Mouse (Mus musculus): Measurements from ENCODE around the gene 1110008L16Rik. TPM values are rescaled to one million over a fixed set of nuclear protein-coding genes. Genes with fewer than 3 reads are reported as not detected.

1110008L16Rik gene
- polyA plus RNA-seq, 1 experiment from 2014 or later: 15.0 TPM

- no peaks in the 10 kb centered on the region for H3K27me3 ChIP-seq (ENCODE audit: insufficient read depth, low read length)
- ATAC-seq (replicated peaks; ENCODE audit: low FRiP score, low read depth): no peak
- WGBS: 44% methylated on average over 11 of the region's 11 CpGs
- peaks cover 15% of the 10 kb centered on the region for H3K36me3 ChIP-seq (ENCODE audit: insufficient read depth, low read length)
- no peaks in the 10 kb centered on the region for H3K9me3 ChIP-seq (replicated peaks; ENCODE audit: low read length)
- H3K9ac ChIP-seq (ENCODE audit: low read depth, low read length): peak overlapping the region; percentile 62
- H3K4me1 ChIP-seq (replicated peaks; ENCODE audit: insufficient read depth, low read length): 0 out of 2 replicates have a peak, but pooled peaks cover 12% of the 10 kb centered on the region
- TF ChIP-seq CTCF (IDR thresholded peaks at IDR 0.05; ENCODE audit: low read depth): no peak
- peak overlapping the region; percentile 56 for H3K4me3 ChIP-seq (replicated peaks; ENCODE audit: low read depth, low read length)
- H3K27ac ChIP-seq: peak overlapping the region; percentile 92
- peak overlapping the region; percentile 64 for H3K4me2 ChIP-seq (ENCODE audit: low read length)
- peak; percentile 51 for DNase-seq (ENCODE audit: low spot score)
Measured at GRCm38 (mm10) chr12:55301472-55302300, 2.3 kb downstream of the 1110008L16Rik start.

DNA sequence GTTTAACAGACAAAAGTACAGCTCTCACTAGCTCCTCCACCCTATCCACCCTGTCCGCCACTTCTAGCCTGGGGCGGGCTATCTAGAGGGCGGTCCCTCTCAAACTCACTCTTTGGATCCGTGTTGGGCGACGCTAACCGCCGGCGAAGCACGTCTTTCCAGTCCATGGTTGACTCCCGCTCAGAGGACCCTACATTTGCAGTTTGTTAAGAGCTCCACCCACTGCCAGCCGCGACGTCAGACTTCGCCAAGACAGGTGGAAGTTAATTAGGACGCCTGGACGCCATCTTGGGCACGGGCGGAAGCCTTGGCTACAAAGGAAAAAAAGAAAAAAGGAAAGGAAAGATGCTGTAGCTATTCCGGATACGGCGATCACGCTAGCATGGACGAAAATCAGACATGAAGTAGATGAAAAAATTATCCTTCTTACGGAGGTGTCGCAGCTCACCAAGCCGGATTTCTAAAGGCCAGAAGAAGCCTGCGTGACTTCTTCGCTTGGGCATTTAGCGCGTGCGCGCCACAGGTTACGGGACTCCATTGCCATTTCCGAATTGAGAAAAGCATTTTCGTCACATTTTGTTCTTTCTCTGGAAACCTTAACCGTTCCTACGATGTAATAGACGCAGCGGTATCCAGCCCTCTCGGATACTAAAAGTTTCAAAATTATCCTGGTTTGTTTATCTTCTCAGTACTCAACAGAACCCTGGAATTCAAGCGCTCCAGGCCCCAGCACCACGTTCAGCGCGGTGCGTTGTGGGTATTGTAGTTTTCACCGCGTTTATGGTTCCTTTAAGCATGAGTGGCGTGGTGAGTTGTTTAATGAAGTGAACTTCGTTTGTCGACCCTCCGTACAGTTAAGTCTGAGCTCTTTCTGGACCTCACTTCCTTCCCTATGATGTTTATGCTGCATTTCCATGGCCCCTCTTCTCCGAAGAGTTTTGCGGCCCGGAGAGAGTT is 3.4 kb downstream of the 1110008L16Rik start, which contains the start of gene Ppp2r3c:
Ppp2r3c (minus strand) TSS at position 514 of the 957 bp plus-strand sequence.
- peak within 1 kb of the TSS; percentile 56 for H3K4me3 ChIP-seq (replicated peaks; ENCODE audit: low read depth, low read length)
- H3K27me3 ChIP-seq (ENCODE audit: insufficient read depth, low read length): no peaks in the 10 kb centered on the region
- H3K9ac ChIP-seq (ENCODE audit: low read depth, low read length): peak within 1 kb of the TSS; percentile 62
- peaks cover 7% of the 10 kb centered on the region; the same call in 1 of the 2 replicates for H3K36me3 ChIP-seq (ENCODE audit: insufficient read depth, low read length)
- H3K27ac ChIP-seq: peak within 1 kb of the TSS; percentile 92
- under 1% methylated on average over 55 of the region's 55 CpGs for WGBS
- H3K4me2 ChIP-seq (ENCODE audit: low read length): peak within 1 kb of the TSS; percentile 64
- 0 out of 2 replicates have a peak, but pooled peaks have one; percentile 9 for TF ChIP-seq CTCF (IDR thresholded peaks at IDR 0.05; ENCODE audit: low read depth)
- ATAC-seq (replicated peaks; ENCODE audit: low FRiP score, low read depth) (peak; percentile 91), DNase-seq (ENCODE audit: low spot score) (peak; percentile 98)
- H3K4me1 ChIP-seq (replicated peaks; ENCODE audit: insufficient read depth, low read length): 0 out of 2 replicates have a peak, but pooled peaks cover 12% of the 10 kb centered on the region
- H3K9me3 ChIP-seq (replicated peaks; ENCODE audit: low read length): no peaks in the 10 kb centered on the region

DNA sequence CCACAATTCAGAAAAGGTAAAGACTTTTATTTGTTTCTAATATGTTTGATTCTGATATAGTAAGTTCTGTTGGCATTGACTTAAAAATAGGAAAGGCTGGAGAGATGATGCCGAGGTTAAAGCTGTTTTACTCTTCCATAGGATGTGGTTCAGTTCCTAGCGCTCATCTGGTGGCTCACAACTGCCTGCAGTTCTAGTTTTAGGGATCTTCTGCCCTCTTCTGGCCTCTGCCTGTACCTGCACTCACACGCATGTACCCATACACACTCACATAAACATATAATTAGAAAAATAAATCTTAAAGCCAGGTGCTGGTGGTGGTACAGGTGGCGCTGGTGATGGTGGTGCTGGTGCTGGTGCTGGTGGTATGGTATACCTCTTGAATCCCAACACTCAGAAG is 7.0 kb downstream of the 1110008L16Rik start:
- Histone ChIP-seq H3K27ac (no peak overlapping the region), H3K4me3 (replicated peaks; ENCODE audit: low read depth, low read length) (no peak overlapping the region), H3K9ac (ENCODE audit: low read depth, low read length) (no peak overlapping the region), H3K36me3 (ENCODE audit: insufficient read depth, low read length) (peaks cover 13% of the 10 kb centered on the region; the same call in 1 of the 2 replicates), H3K4me2 (ENCODE audit: low read length) (no peak overlapping the region), H3K27me3 (ENCODE audit: insufficient read depth, low read length) (no peaks in the 10 kb centered on the region), H3K9me3 (replicated peaks; ENCODE audit: low read length) (no peaks in the 10 kb centered on the region), H3K4me1 (replicated peaks; ENCODE audit: insufficient read depth, low read length) (0 out of 2 replicates have a peak, but pooled peaks cover 6% of the 10 kb centered on the region)
- 95% methylated on average over 4 of the region's 4 CpGs for WGBS
- DNase-seq (ENCODE audit: low spot score) (no peak), ATAC-seq (replicated peaks; ENCODE audit: low FRiP score, low read depth) (no peak)
- TF ChIP-seq CTCF (IDR thresholded peaks at IDR 0.05; ENCODE audit: low read depth): peak; percentile 21; the same call in 1 of the 2 replicates

DNA sequence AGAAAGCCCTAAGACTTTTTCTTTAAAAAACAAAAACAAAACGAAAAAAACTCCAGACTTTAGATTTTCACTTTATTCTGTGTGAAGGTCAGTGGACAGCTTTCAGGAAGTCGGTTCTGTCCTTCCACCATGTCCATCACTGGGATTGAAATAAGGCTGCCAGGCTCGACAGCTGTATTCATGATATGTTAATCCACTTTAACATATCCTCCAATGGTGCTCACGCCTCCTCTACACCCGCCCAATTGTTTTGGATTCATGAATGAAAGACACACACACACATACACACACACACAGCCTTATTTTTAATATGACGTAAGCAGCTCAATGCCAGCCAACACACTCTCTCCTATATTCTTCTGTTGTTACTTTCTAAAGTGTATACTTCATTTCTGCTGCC is 8.2 kb downstream of the 1110008L16Rik start:
- H3K4me3 ChIP-seq (replicated peaks; ENCODE audit: low read depth, low read length): no peak overlapping the region
- H3K4me2 ChIP-seq (ENCODE audit: low read length): no peak overlapping the region
- H3K27me3 ChIP-seq (ENCODE audit: insufficient read depth, low read length): no peaks in the 10 kb centered on the region
- H3K4me1 ChIP-seq (replicated peaks; ENCODE audit: insufficient read depth, low read length): no peaks in the 10 kb centered on the region
- TF ChIP-seq CTCF (IDR thresholded peaks at IDR 0.05; ENCODE audit: low read depth): no peak
- ATAC-seq (replicated peaks; ENCODE audit: low FRiP score, low read depth): no peak
- no peak overlapping the region for H3K27ac ChIP-seq
- no peak overlapping the region for H3K9ac ChIP-seq (ENCODE audit: low read depth, low read length)
- no peaks in the 10 kb centered on the region for H3K9me3 ChIP-seq (replicated peaks; ENCODE audit: low read length)
- 89% methylated on average over 6 of the region's 6 CpGs for WGBS
- DNase-seq (ENCODE audit: low spot score): no peak
- peaks cover 16% of the 10 kb centered on the region; the same call in 1 of the 2 replicates for H3K36me3 ChIP-seq (ENCODE audit: insufficient read depth, low read length)

- no peak overlapping the region for H3K4me2 ChIP-seq (ENCODE audit: low read length)
- H3K27ac ChIP-seq: no peak overlapping the region
- H3K27me3 ChIP-seq (ENCODE audit: insufficient read depth, low read length): no peaks in the 10 kb centered on the region
- H3K9ac ChIP-seq (ENCODE audit: low read depth, low read length): no peak overlapping the region
- H3K4me3 ChIP-seq (replicated peaks; ENCODE audit: low read depth, low read length): no peak overlapping the region
- H3K36me3 ChIP-seq (ENCODE audit: insufficient read depth, low read length): peaks cover 16% of the 10 kb centered on the region; the same call in 1 of the 2 replicates
- no peak for TF ChIP-seq CTCF (IDR thresholded peaks at IDR 0.05; ENCODE audit: low read depth)
- 75% methylated on average over 9 of the region's 9 CpGs for WGBS
- 0 out of 2 replicates have a peak, but pooled peaks have one; percentile 22 for ATAC-seq (replicated peaks; ENCODE audit: low FRiP score, low read depth)
- no peaks in the 10 kb centered on the region for H3K9me3 ChIP-seq (replicated peaks; ENCODE audit: low read length)
- no peaks in the 10 kb centered on the region for H3K4me1 ChIP-seq (replicated peaks; ENCODE audit: insufficient read depth, low read length)
- no peak for DNase-seq (ENCODE audit: low spot score)
Measured at GRCm38 (mm10) chr12:55308731-55309130, 9.4 kb downstream of the 1110008L16Rik start.

DNA sequence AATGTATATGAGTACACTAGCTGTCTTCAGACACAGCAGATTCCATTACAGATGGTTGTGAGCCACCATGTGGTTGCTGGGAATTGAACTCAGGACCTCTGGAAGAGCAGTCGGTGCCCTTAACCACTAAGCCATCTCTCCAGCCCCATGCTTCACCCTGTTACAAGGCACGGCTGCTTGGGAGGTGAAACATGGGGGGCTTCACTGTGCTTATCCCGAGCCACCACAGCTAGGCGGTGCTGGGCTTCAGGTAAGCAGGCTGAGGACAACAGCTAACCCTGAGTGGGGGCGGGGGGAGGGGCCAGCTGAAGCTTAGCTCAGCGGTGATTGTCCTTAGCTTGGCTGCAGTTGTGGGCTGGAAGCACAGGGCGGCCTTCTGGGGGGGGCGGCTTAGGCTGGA is 10.1 kb downstream of the 1110008L16Rik start:
- Histone ChIP-seq H3K4me3 (replicated peaks; ENCODE audit: low read depth, low read length) (no peak overlapping the region), H3K9me3 (replicated peaks; ENCODE audit: low read length) (no peaks in the 10 kb centered on the region), H3K4me1 (replicated peaks; ENCODE audit: insufficient read depth, low read length) (no peaks in the 10 kb centered on the region), H3K9ac (ENCODE audit: low read depth, low read length) (no peak overlapping the region), H3K36me3 (ENCODE audit: insufficient read depth, low read length) (peaks cover 16% of the 10 kb centered on the region; the same call in 1 of the 2 replicates), H3K27me3 (ENCODE audit: insufficient read depth, low read length) (no peaks in the 10 kb centered on the region), H3K4me2 (ENCODE audit: low read length) (no peak overlapping the region), H3K27ac (no peak overlapping the region)
- DNase-seq (ENCODE audit: low spot score) (no peak), ATAC-seq (replicated peaks; ENCODE audit: low FRiP score, low read depth) (no peak)
- WGBS: 78% methylated on average over 8 of the region's 8 CpGs
- no peak for TF ChIP-seq CTCF (IDR thresholded peaks at IDR 0.05; ENCODE audit: low read depth)

Data from kidney, postnatal 0 days (tissue).